Mouse (Mus musculus) limb, embryonic 14.5 days (tissue): ENCODE measurements at regions not wholly inside any gene's neighbourhood (a gene's known extent, or its start where the extent isn't known, plus 50 kb on each side); places are given as distances from the start of the nearest gene placed in this dataset.

Experiments used
- ATAC-seq: fragments of 200-750 bp; cut with Nextera tagmentation; 2 replicates; pipeline ENCODE4 v1.8.0; 2017; ENCODE audit warnings: low read depth, moderate number of reproducible peaks, moderate TSS enrichment; ENCODE audit not compliant: low FRiP score
- DNase-seq: peaks from one replicate; pipeline ENCODE4 v3.0.0-alpha.2; 2015; ENCODE audit warnings: low spot score
- H3K27ac ChIP-seq: fragments of 300-500 bp; sonication (generic); replicated peaks from 2 replicates; pipeline ENCODE4 v1.5.1; 2014; ENCODE audit warnings: low read depth, mild to moderate bottlenecking, low read length, moderate library complexity, mixed read lengths
- H3K27me3 ChIP-seq: fragments of 300-500 bp; sonication (generic); 2 replicates; pipeline ENCODE4 v1.6.1; 2014; ENCODE audit warnings: low read length, mixed read lengths; ENCODE audit not compliant: control insufficient read depth, insufficient read depth
- H3K36me3 ChIP-seq: fragments of 300-500 bp; sonication (generic); 2 replicates; pipeline ENCODE4 v1.6.1; 2014; ENCODE audit warnings: mild to moderate bottlenecking, low read length, moderate library complexity, mixed read lengths; ENCODE audit not compliant: control insufficient read depth, insufficient read depth
- H3K4me1 ChIP-seq: fragments of 300-500 bp; sonication (generic); 2 replicates; pipeline ENCODE4 v1.6.1; 2014; ENCODE audit warnings: antibody characterized with exemption, low read length, mixed read lengths; ENCODE audit not compliant: control insufficient read depth, insufficient read depth
- H3K4me2 ChIP-seq: fragments of 300-500 bp; sonication (generic); replicated peaks from 2 replicates; pipeline ENCODE4 v1.6.1; 2014; ENCODE audit warnings: low read depth, mild to moderate bottlenecking, low read length, moderate library complexity; ENCODE audit not compliant: severe bottlenecking
- H3K4me3 ChIP-seq: fragments of 300-500 bp; sonication (generic); replicated peaks from 2 replicates; pipeline ENCODE4 v1.5.1; 2014; ENCODE audit warnings: low read length
- H3K9ac ChIP-seq: fragments of 300-500 bp; sonication (generic); 2 replicates; pipeline ENCODE4 v1.6.1; 2014; ENCODE audit warnings: mild to moderate bottlenecking, low read depth, low read length, moderate library complexity; ENCODE audit not compliant: severe bottlenecking
- H3K9me3 ChIP-seq: fragments of 300-500 bp; sonication (generic); 2 replicates; pipeline ENCODE4 v1.6.1; 2016; ENCODE audit warnings: low read length; ENCODE audit not compliant: control insufficient read depth
- POLR2A ChIP-seq: fragments of 200-500 bp; IDR thresholded peaks from 2 replicates; pipeline ENCODE4 v1.8.0; 2012; ENCODE audit warnings: inconsistent platforms, mild to moderate bottlenecking, moderate library complexity, borderline replicate concordance; ENCODE audit not compliant: insufficient read depth, insufficient read length; ENCODE audit errors: extremely low read depth
- WGBS: fragments of 180-500 bp; shearing (Covaris S2); extraction: QIAGEN DNeasy Blood & Tissue Kit; methylation state at CpG from one replicate; pipeline ENCODE4 v1.1.7; 2014; 5-methylcytosine and 5-hydroxymethylcytosine counted together

- Histone ChIP-seq H3K36me3 (no peaks in the 10 kb centered on the region), H3K4me3 (no peak overlapping the region), H3K27ac (no peak overlapping the region), H3K27me3 (no peaks in the 10 kb centered on the region), H3K9ac (no peak overlapping the region), H3K9me3 (no peaks in the 10 kb centered on the region), H3K4me1 (peaks cover 16% of the 10 kb centered on the region), H3K4me2 (no peak overlapping the region)
- TF ChIP-seq POLR2A: no peak
- DNase-seq: no peak
- no peak for ATAC-seq
These were observed 100.8 kb downstream of the Ets2 start for GRCm38 (mm10) chr16:95802641-95803040.

DNA sequence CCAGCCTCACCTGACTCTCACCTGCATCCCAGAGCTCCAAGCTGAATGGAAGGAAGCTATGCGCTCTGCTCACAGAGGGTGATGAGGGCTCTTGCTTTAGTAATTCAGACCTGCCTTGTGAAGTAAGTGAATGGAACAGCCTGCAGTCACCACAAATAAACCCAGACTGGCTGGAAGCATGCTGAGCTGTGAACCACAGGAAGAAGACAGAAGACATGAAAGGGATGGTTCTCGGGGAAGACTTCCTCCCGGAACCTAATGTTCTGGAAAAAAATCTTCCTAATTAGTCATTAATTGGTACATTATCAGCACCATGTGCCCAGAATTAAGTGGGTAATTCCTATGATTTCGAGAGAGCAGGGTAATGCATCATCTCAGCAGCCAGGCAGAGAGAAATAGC lies 100.3 kb downstream of the Ets2 start:
- Histone ChIP-seq H3K27ac (no peak overlapping the region), H3K9me3 (no peaks in the 10 kb centered on the region), H3K4me2 (no peak overlapping the region), H3K4me3 (no peak overlapping the region), H3K27me3 (no peaks in the 10 kb centered on the region), H3K4me1 (peaks cover 16% of the 10 kb centered on the region), H3K36me3 (no peaks in the 10 kb centered on the region), H3K9ac (no peak overlapping the region)
- DNase-seq (no peak), ATAC-seq (no peak)
- no peak for TF ChIP-seq POLR2A
- 30% methylated on average over 4 of the region's 4 CpGs for WGBS

DNA sequence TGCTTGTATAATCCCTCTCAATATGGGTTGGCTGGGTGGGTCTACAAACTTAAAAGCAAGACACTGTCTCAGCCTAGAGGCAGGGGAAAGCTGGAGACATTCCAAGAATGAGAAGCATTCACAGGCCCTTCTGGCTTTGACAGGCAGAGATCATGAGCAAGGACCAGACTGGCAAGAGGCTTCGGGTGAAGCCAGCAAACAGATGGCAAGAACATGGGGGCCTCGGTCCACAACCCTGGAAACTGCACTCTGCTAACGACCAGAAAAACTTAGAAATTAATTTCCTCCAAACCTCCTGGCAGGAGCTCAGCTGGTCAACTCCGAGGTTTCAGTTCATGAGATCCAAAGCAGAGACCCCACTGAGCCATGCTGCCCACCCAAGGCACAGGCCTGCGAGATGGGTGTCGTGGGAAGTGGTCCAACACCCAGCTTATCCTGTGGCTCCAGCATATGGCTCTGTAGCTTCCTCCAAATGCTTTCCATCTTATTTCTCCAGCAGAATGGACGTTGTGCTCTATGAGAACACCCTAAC lies 99.1 kb downstream of the Ets2 start:
- Histone ChIP-seq H3K27me3 (no peaks in the 10 kb centered on the region), H3K9ac (no peak overlapping the region), H3K4me2 (no peak overlapping the region), H3K4me3 (no peak overlapping the region), H3K27ac (peak overlapping the region; percentile 26; the same call in 1 of the 2 replicates), H3K36me3 (no peaks in the 10 kb centered on the region), H3K9me3 (no peaks in the 10 kb centered on the region), H3K4me1 (peaks cover 16% of the 10 kb centered on the region)
- WGBS: 33% methylated on average over 7 of the region's 7 CpGs
- no peak for TF ChIP-seq POLR2A
- 0 out of 2 replicates have a peak, but pooled peaks have one; percentile 12 for ATAC-seq
- peak; percentile 58 for DNase-seq

- no peaks in the 10 kb centered on the region for H3K9me3 ChIP-seq
- H3K4me2 ChIP-seq: no peak overlapping the region
- H3K36me3 ChIP-seq: no peaks in the 10 kb centered on the region
- no peaks in the 10 kb centered on the region for H3K27me3 ChIP-seq
- no peak for TF ChIP-seq POLR2A
- DNase-seq: no peak
- no peak overlapping the region for H3K27ac ChIP-seq
- ATAC-seq: peak; percentile 2; the same call in 1 of the 2 replicates
- H3K9ac ChIP-seq: no peak overlapping the region
- H3K4me3 ChIP-seq: no peak overlapping the region
- WGBS: 47% methylated on average over 9 of the region's 9 CpGs
- H3K4me1 ChIP-seq: peaks cover 30% of the 10 kb centered on the region
These were observed 96.7 kb downstream of the Ets2 start for GRCm38 (mm10) chr16:95798582-95798981.

DNA sequence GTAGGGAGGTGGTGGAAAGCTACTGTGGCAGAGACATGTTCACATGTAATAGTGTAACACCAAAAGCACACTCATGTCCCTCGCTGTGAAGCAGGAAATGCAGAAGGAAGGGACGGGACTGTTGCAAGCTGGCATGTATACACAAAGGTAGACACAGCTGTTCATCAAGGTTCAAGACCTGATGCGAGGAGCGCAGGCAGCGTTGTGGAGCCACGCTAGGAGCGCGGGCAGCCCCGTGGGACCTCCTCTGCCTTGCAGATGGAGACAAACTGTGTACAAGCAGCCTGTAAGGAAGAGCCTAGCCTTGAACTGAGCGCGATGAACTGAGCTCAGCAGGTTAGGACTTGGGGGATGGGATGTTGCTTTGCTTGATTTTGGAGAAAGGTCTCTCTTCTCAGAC lies 96.2 kb downstream of the Ets2 start:
- no peak for TF ChIP-seq POLR2A
- H3K27me3 ChIP-seq: no peaks in the 10 kb centered on the region
- H3K4me3 ChIP-seq: no peak overlapping the region
- DNase-seq (no peak), ATAC-seq (no peak)
- 72% methylated on average over 11 of the region's 11 CpGs for WGBS
- no peak overlapping the region for H3K4me2 ChIP-seq
- no peaks in the 10 kb centered on the region for H3K9me3 ChIP-seq
- H3K36me3 ChIP-seq: no peaks in the 10 kb centered on the region
- H3K4me1 ChIP-seq: peaks cover 30% of the 10 kb centered on the region
- H3K27ac ChIP-seq: no peak overlapping the region
- no peak overlapping the region for H3K9ac ChIP-seq

- no peak for DNase-seq
- Histone ChIP-seq H3K4me2 (no peak overlapping the region), H3K27me3 (no peaks in the 10 kb centered on the region), H3K9ac (no peak overlapping the region), H3K27ac (peak overlapping the region; percentile 16), H3K4me1 (peaks cover 30% of the 10 kb centered on the region), H3K9me3 (no peaks in the 10 kb centered on the region), H3K36me3 (no peaks in the 10 kb centered on the region), H3K4me3 (no peak overlapping the region)
- no peak for TF ChIP-seq POLR2A
- 53% methylated on average over 2 of the region's 2 CpGs for WGBS
- ATAC-seq: no peak
These were observed 95.3 kb downstream of the Ets2 start for GRCm38 (mm10) chr16:95797141-95797540.
